Mouse (Mus musculus) left cerebral cortex, adult 8-10 months (tissue): ENCODE results near the gene Mpdz. TPM values are rescaled to one million over a fixed set of nuclear protein-coding genes. Genes with fewer than 3 reads are reported as not detected.

Experiments
- DNase-seq, 2 experiments: peaks; one replicate each; pipeline ENCODE4 v3.0.0; 2022; ENCODE audit warnings: low spot score in 2 of 2
- total RNA-seq, 4 experiments: library from RNA; stranded (reverse); gene quantifications; 2 replicates each; pipeline ENCODE4 v1.2.4; 2022

Mpdz gene
- total RNA-seq: 10 to 100 TPM; 51.1 to 55.9 (median 54.2) TPM

DNA sequence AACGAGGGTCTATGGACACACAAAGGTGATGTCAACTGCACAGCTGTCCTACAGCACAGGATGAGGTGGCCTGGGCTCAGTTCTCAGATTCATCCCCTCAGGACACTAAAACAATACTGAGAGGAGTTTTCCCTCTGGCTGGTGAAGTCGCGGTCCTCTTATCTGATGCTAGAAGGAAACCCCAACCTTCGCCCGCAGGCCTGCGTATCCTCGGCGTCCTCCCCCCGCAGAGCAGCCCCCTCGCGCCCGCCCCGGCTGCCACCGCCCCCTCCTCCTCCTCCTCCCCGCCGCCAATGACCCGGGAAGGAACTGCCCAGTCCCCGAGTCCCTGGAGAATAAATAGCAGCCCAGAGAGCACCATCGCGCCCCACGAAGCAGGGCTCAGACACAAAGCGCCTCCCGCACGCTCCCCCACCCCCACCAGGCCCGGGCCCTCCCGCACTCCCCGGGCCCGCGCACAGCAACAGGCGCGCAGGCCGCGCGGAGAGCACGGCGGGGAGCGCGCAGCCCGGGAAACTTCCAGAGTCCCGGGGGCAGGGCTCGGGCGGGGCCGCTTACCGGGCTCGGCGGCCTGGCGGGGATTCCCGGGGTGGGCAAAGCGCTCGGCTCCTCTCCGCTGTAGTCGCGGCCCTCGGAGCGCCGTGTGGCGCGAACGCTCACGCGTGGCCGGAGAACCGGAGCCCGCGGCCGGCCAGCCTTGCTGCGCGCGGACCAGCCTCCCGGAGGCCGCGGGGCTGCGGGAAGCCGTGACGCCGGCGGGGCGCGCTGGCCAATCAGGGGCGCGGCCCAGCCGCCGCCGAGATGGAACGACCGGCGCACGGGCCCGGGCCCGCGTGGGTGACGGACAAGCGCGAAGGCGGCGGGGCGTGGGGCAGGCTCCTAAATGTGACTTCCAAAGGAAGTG is at the start of gene Mpdz:
Gene Mpdz (minus strand): TSS at position 738 of the 904 bp plus-strand sequence.
- DNase-seq: peak; percentile 35 to 46

GRCm38 (mm10) chr4:81490556-81490955 is 47.9 kb upstream of the Mpdz start:
- no peak for DNase-seq

GRCm38 (mm10) chr4:81484603-81485002 is 42.0 kb upstream of the Mpdz start:
- DNase-seq: no peak

DNA sequence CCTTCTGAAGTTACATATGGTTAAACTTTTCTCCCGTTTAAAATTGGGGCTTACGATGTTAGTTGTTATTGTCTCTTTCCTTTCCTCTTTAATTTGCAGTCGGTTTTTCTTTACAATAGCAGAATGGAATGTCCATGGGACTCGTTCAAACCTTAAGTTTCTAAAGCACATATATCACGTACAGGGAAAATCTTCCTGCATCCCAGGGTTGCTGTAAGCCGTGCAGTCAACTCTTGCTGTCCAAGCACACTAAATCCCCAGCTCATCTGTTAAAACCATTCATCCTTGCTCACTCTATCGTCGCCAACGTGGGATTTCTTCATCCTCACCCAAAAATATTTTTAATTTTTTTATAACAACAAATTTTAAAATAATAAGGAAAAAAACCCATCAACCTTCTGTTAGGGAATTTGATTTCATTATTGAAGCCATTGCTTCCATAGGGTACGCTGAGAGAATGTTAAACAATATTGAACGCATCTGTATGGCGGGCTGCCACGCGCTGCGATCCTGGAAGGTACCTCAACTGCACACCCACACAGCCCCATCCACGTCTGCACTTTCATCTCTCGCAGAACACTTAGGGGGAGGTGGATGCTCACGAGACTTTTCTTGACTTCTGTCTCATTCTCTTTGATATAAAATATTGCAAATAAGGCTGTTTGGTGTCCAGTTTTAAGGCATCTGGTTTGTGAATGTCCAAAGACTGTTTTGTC is 41.4 kb upstream of the Mpdz start:
- DNase-seq: no peak

DNA sequence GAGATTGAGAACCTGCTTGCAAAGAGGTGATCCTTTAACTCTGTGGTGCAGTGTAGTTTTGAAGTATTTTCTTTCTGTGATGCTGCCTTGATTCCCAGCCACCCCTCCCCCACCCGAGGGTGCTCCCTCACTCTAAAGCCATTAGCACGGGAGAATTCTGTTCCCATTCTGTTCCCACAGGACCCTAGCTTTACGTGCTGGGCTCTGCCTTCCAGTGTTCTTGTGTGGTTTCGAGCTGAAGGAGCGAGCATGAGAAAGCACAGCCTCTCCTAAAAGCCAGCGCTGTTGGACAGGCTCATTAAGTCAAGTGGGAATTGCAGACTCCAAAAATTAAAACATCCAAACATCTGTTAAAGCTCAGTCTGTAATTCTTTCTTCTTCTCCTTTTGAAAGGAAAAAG is 40.5 kb upstream of the Mpdz start:
- DNase-seq: no peak

- no peak for DNase-seq
Measured at GRCm38 (mm10) chr4:81466821-81467220, 24.2 kb upstream of the Mpdz start.

- DNase-seq: no peak
Measured at GRCm38 (mm10) chr4:81465172-81465571, 22.6 kb upstream of the Mpdz start.

DNA sequence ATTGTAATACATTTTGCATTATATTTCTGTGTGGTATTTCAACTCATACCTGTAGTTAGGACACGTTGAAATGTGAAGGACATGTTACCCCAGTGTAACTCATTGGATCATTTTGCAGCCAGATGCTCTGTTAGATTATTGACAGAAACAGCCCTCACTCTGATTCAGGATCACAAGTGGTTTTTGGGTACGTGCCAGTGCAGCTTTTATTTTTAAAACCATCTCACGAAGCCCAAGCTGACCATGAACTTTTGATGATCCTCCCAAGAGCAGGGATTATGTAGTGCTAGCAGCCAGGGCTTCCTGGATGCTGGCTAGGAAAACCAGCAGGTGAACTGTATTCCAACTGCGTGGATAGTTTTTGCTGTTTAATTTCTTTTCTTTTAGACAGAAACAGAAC is 19.6 kb upstream of the Mpdz start:
- no peak for DNase-seq

DNA sequence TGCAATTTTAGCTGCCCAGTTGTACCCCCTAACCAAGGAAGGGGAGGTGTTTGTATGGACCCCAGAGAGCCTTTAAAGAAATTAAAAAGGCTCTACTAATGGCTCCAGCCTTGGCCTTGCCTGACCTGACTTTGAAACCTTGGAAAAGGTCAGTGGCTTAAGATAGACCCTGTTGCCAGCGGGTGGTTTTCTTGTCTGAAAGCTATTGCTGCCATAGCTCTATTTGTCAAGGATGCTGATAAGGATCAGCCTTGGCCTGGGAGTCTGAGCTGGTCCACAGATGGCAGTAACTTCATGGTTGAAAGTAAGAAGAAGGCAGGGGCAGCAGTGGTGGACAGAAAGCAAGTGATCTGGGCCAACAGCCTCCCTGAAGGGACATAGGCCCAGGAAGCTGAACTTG is 16.3 kb upstream of the Mpdz start:
- DNase-seq: no peak

- no peak for DNase-seq
Measured at GRCm38 (mm10) chr4:81453806-81454205, 11.2 kb upstream of the Mpdz start.

- DNase-seq: no peak
Measured at GRCm38 (mm10) chr4:81452183-81452582, 9.6 kb upstream of the Mpdz start.

DNA sequence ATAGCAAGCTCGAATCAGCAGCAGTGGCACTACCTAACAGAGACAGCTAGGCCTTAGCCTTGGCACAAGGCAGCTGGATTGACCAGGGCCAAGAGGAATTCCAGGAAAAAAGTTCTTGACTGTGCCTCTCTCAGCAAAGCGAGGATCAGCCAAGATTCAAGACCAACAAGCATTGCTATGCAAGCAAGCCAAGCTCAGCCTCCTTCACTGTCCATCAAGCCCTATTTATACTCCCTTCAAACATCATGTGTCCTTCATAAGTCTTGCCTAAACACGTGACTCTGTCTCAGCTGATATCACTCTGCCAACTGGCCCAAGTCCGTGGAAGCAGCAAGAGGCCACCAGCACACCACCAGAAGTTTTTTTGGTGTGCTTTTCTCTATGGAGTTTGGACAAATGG is 6.8 kb upstream of the Mpdz start:
- no peak for DNase-seq

GRCm38 (mm10) chr4:81443566-81443965 is 951 bp upstream of the Mpdz start:
- DNase-seq: no peak

DNA sequence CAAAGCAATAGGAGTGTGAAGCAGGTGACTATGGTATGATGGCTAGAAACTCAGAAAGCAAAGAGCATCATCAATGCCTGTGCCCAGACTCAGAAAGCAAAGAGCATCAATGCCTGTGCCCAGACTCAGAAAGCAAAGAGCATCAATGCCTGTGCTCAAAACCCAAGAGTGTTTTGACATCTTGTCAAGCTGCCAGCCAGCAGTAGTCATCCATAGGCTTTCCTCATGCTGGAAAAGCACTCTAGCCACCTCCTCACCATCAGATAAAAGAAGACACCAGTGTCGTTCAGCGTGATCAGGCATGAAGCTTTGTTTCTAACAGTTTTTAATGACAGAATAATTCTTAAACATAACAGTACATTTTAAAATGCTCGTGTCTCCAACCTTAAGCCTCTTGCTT is 8.7 kb downstream of the Mpdz start:
- DNase-seq: no peak

DNA sequence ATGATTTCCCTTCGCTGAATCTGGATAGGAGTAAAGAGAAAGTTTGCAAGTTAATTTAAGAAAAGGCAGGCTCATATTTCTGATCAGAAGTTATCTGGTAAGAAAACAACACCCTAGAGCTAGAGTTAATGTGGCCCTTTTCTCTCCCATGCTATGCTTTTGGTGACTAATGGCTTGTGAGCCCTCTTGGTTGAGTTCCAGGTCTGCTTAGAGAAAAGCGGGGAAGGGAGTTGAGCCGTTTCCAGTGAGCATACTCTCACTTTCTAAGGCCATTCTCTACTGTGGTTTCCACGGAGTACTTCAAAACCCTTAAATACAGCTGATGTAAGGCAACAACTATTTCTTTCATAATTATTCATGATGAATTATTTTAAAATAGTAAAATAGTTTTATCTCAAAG is 11.8 kb downstream of the Mpdz start:
- DNase-seq: no peak

DNA sequence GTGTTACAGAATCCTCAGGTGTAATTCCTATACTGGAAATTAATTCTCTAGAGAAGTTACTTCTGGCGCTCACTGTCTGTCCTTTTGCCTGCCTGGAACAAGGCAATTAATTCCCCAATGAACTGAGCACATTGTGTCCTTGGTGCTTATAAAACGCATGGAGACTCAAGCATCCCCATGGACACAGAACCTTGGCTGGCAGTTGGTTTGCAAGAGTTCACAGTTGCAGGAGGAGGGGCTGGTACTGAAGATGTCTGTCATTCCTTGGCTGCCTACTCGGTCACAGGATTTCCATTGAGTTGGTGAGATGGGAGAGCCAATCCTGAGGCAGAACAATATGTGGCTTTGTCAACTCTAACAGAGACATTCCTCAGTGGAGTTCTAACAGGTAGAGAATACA is 12.5 kb downstream of the Mpdz start:
- no peak for DNase-seq

DNA sequence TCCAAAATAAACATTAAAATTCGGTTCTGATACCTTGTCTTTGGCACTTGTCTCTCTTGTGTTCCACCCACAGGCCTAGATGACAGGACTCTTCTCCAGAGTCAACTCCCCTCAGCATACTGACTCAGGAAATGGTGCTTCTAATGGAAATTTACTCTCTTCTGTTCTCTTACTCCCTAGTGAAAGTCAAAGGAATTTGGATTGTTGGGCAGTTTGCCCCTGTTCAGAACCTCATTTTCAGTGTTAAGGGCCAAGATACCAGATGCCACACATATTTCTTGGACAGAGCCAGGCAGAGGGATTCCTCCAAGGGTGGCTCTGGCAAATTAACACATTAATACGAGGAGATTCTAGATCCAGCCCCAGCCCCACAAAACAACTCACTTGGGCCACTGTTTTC is 12.9 kb downstream of the Mpdz start:
- DNase-seq: no peak

GRCm38 (mm10) chr4:81423556-81423955 is 19.1 kb downstream of the Mpdz start:
- DNase-seq: no peak

DNA sequence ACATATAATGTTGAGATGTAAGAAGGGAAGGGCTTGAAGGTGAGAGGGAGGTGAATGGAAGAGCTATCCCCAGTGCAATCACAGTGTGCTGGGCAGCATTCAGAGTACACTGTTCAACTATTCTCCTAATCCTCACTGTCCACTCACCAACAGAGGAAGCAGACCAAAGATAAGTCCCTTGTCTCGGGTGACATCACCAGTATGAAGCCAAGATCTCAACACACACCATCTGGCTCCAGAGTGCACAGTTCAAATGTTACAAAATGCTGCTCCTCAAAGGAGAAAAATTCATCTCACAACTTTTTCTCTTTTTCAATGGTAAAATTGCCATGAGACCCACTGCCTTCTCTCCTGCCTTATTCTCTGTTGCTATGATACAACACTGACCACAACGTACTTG is 21.0 kb downstream of the Mpdz start:
- DNase-seq: no peak

DNA sequence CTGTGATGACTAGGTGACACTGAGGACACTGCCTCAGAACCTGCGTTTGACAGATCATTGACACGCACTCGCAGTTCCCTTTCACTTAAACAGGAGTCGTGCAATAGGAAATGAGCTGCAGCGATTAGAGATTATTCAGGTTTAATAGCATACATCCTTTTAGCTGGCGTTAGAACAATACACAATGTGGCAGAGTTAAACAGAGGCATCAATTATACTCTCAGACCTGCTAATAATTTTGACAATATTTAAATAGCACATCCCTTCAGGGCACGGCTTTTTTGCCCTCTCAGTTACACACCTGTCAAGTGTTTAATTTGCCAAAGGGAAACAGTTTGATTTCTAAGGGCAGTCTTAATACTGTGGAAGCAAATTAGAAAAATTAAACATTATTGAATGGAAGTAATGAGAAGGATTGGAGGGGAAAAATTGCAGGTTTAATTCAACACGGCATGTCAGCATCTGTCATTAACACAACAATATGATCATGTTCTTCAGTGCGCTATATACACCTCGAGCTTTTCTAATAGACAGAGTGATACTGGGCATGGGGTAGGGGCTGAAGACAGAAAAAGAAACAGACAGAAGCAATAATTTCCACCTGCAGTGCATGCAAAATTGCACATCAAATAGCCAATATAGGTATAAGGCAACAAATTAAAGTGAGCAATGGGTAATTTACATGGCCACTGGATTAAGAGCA is 27.1 kb downstream of the Mpdz start:
- DNase-seq: no peak

GRCm38 (mm10) chr4:81414684-81415323 is 27.8 kb downstream of the Mpdz start:
- DNase-seq: no peak

- DNase-seq: no peak
Measured at GRCm38 (mm10) chr4:81396883-81397282, 45.7 kb downstream of the Mpdz start.
